Mouse (Mus musculus) gastrocnemius, postnatal 36 days (tissue): ENCODE results near the gene Slc4a8. TPM values are rescaled to one million over a fixed set of nuclear protein-coding genes. Genes with fewer than 3 reads are reported as not detected.
A peak's percentile ranks its signal among the peaks of the same experiment; 100 is the strongest.

Experiments used
- DNase-seq, 2 experiments: peaks; one replicate each; pipeline ENCODE4 v3.0.0; 2022
- intact Hi-C: fragments of 180-260 bp; cut with DNase I; formaldehyde crosslinking; loops from one replicate; pipeline ENCODE4 v1.15.1; 2025
- total RNA-seq, 2 experiments: library from RNA; stranded (reverse); gene quantifications; 2 replicates each; pipeline ENCODE4 v1.2.3; 2021

The Slc4a8 gene
- total RNA-seq, 2 experiments from 2014 or later = 1.6 to 2.0 TPM

DNA sequence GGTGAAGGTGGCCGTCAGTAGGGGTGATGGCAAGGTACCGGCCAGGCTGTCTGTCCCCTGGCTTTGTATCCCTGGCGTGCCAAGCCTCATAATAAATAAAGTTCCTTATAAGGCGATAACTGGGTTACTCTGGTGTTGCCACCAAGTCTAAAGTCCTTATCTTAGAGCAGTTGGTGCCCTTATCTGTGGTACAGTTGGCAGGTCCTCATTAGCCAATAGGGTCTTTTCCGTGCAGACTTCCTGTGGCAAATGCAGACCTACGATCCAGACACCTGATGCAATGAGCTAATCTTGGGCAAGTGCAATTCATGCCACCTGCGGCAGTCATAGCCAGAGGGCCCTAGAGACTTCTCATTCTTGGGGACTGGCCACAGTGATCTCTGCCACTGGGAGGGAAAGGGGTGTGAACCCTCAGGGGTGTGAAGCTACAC, 23.2 kb upstream of the Slc4a8 start:
- no peak for DNase-seq
- intact Hi-C loops = no loop called here

DNA sequence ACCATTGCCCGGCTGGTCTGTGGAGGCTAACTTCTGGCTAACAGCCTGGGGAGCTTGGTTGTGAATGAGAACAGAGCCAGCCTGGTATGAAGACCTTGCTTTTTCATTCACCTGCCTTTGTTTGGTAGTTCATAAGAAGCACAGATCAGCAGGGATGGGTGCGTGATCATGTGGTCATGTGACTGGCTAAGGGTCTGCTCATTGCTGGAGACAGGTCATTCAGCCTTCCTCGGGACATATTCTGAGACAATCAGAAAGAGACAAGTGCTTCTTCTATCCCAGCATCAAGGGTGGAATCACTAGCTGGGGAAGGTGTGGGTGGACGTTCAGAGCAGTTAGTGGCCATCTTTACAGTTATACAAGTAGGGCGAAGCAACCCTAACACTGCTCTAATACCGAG, 22.1 kb upstream of the Slc4a8 start:
- no peak for DNase-seq
- intact Hi-C loops = no loop called here

DNA sequence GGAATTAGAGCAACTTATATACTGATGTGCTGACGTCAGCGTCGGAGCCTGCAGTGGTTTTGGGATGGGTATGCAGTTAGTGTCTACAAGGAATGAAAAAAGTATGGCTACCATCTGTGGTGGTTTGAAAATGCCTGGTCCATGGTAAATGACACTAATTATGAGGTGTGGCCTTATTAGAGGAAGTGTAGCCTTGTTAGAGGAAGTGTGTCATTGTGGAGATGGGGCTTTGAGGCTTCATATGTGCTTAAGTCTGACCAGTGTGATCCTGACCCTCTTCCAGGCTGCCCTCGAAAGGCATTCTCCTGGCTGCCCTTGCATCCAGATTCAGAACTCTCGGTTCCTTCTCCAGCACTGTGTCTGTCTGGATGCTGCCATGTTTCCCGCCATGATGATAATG, 18.3 kb upstream of the Slc4a8 start:
- no peak for DNase-seq
- intact Hi-C loops = no loop called here

DNA sequence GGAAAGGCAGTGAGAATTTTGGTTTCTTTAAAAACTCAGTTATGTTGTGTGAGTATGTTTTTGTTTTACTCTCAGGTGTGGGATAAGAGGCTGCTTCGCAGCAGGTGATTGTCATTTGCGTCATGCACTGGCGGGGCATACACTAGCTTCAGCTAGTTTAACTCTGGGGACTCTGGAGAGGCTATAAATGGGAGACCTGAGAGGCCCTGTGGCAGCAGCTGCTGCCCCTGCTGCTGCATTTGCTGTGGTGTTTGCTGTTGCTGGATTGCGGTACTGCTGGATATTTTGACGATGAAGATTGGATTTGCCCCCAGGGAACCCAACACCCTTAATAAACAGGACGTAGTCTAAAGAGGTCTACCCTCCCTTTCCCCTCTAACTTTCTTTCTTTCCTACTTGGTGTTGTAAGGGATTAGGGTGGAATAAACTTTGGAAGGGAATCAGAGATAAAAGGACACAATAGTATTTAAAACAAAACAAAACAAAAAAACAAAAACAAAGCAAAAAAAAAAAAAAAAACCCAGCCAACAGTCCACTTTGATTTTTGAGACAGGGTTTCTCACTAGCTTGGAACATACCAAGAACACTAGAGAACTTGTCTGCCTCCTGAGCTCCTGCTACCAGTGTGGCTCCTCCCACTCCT, 14.9 kb upstream of the Slc4a8 start:
- no peak for DNase-seq
- intact Hi-C loops = no loop called here

DNA sequence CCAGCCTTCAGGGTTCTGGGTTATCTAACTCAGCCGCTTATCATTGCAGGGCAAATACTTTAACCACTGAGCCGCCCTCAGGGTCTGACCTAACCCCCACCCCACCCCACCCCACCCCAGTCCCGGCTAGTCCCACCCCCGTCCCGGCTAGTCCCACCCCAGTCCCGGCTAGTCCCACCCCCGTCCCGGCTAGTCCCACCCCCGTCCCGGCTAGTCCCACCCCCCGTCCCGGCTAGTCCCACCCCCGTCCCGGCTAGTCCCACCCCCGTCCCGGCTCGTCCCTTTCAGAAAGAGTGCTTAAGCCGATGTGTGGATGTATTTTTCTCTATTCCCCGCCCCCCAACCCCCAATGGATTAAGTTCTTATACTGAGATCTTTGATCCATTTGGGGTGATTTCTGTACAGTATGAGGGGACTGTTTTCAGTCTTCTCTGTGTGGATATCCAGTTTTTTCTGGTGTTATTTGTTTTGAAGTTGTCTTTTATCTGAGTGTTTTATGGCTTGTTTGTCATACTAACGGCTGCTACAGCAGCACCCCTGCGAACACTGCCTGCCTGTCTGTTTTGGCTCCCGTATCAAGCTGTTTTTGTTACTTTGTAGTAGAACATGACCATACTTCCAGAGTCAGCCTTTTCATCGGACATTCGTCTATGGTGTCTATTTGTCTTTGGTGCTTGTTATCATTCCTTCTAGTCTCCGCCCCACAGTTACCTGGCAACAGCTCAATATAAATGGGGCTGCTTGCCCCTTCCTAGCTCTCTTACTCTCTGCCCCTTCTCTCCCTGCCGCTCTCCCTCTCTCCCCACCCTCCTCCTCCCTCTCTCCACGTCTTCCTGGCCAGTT, 14.2 kb upstream of the Slc4a8 start:
- intact Hi-C loops = no loop called here
- no peak for DNase-seq

DNA sequence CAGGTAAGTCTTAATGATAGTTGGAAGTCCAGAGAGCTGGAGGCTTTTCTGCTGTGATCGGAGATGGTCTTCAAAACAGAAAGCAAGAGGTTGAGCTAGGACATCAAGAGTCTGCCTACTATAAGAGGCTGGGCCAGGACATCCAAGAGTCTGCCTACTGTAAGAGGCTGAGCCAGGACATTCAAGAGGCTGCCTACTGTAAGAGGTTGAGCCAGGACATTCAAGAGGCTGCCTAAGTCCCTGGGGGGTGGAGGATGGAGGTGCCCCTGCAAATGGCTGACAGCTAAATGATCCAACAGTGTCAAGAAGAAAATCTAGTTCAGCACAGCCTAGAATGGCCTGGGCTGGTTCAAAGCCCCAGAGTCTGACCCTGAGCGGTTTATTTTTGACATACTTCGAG, 13.0 kb upstream of the Slc4a8 start:
- intact Hi-C loops = no loop called here
- DNase-seq = no peak

DNA sequence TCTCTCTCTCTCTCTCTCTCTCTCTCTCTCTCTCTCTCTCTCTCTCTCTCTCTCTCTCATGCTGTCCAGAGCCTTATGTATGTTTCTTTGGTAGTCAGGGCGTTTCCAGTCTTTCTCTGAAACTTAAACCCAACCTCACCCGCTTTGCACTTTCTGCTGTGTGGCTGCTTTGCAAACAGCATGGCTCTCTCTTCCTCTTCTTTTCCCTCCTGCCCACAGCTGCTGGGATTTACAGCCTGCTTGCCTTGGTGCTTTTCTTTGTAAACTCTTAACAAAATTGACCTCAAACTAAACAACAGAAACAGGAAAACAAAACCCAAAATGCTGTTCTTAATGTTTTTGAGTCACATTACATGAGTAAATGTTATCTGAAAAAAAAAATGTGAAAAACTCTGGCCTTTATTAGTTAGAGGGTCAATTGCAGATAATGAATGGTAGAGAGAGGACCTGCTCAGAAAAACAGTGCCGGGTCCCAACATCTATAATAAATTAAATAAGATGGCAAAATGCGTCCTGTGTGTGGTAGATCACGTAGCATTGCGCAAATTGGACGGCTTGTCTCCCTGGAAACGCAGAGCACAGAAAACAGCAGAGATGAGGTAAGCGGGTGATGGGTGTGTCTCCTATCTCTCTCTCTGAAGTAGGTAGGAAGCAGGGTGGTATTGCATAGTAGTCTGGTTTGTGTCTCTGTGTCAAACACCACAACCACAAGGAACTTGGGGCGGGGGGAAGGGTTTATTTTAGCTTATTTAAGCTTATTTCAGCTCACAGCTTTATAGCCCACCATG, 11.6 kb upstream of the Slc4a8 start:
- DNase-seq = no peak
- intact Hi-C loops = no loop called here

DNA sequence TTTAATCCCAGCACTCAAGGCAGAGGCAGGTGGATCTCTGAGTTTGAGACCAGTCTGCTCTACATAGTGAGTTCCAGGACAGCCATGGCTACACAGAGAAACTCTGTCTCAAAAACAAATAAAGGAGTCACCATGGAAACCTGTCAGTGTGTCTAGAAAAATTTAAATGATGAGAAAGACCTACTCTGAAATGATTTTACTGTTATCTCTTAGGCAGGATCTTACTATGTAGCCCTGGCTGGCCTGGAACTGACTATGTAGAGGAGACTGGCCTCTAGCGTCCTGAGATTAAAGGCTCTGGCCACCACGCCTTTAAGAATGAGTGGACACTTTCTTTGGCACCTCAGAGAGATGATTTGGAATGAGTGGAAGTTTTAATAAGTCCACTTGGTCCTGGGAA, 9.1 kb upstream of the Slc4a8 start:
- intact Hi-C loops = no loop called here
- no peak for DNase-seq

DNA sequence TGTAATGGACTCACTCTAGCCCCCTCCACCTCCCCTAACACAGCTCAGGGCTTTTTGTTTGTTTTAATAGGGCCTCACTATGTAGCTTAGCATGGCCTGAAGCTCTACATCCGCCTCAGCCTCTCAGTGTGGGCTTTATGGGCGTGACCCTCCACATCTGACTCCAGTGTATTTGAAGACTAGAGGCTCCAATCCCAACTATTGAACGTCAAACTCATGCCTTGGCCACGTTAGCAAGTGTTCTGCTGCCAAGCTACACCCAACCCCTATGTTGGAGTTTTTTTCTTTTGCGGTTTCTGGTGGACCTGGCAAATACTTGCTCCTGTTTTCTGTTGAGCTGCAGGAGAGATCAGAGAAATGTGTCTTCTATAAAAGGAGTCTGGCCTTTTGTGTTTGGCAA, 8.5 kb upstream of the Slc4a8 start:
- intact Hi-C loops = no loop called here
- no peak for DNase-seq

DNA sequence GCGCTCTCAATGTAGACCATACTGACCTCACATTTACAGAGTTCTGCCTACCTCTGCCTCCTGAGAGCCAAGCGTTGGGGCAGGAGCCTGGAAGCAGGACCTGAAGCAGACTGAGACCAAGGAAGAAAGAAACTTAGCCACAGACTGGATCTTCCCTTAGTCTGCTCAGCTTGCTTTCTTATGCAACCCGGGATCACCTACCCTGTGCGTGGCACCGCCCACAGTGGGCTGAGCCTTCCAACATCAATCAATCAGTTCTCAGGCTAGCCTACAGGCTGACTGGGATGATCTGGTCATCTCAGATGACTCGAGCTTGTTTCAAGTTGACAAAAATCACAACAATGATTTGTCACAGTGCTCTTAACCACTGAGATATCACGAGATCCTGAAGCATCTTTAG, 7.5 kb upstream of the Slc4a8 start:
- intact Hi-C loops = no loop called here
- DNase-seq = no peak

DNA sequence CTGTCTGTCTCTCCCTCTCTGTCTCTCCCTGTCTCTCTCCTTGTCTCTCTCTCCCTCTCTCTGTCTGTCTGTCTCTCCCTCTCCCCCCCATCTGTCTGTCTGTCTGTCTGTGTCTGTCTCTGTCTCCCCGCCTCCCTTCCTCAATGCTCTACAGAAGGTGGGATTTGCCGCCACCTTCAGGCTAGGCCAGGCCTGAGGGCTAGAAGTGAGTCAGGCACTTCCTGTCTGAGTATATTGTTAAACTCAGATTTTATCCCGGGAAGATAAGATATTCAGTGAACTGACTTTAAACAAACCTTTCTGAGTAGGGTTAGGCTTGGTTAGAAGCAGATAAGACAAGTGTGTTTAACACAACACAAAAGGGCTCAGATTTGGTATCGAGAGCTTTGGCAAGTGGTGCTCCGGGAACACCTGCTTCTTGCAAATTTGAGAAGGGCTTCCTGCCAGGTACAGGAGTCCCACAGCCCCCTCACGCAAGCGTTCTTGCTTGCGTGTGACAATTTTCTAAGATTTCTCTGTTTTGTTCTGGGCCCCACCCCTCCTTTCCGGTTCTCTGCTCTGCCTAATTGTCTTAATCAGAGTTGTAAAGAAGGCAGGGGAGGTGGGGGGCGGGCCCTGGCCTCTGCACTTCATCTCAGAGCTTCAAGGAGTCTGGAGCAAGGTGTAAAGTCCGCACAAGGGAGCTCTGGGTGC, 6.6 kb upstream of the Slc4a8 start:
- DNase-seq = no peak
- intact Hi-C loops = loop anchor here (5.0 kb wide), 1 partner anchor 282 kb away; no protein-coding TSS in a partner anchor

DNA sequence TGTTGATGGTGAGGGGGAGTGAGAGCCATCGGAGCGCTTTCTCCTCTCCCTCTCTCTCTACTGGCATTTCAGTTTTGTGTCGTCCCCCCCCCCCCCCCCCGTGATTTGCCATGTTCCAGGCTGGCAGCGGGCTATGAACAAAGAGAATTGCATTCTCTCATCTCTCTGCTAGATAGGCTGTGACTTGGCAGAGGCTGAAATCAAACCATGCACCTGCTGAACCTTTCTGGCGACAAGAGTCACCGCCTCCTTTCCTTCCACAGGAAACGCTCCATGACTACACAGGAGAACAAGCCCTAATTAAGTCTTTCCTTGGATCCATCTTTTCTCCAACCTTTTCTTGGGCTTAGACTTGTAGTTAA, 6.1 kb upstream of the Slc4a8 start:
- DNase-seq = no peak
- intact Hi-C loops = loop anchor here (5.0 kb wide), 1 partner anchor 282 kb away; no protein-coding TSS in a partner anchor

DNA sequence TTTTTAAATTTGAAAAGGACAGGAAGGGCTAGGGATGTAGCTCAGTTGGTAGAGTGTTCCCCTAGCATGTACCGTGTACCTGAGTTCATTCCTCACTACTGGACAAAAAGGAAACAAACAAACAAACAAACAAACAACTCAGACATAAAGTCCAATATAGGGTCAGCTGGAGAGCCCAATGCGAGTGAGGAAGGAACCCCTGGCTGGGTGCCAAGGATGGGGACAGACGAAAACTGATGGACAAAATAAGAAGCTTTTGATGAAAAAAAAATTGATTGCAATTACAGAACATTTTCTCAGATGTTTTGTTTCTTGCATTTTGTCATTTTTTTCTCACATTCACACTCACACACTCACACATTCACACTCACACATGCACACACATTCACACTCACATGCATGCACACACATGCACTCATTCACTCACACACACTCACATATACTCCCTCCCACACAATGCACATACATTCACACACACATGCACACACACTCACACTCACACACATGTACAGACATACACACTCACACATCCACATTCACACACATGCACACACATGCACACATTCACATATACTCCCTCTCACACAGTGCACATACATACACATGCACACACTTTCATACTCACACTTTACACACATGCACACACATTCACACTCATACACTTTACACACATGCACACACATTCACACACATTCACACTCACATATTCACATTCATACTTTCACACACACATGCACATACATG, 5.5 kb upstream of the Slc4a8 start:
- intact Hi-C loops = loop anchor here (5.0 kb wide), 1 partner anchor 281 kb away; no protein-coding TSS in a partner anchor
- DNase-seq = no peak

DNA sequence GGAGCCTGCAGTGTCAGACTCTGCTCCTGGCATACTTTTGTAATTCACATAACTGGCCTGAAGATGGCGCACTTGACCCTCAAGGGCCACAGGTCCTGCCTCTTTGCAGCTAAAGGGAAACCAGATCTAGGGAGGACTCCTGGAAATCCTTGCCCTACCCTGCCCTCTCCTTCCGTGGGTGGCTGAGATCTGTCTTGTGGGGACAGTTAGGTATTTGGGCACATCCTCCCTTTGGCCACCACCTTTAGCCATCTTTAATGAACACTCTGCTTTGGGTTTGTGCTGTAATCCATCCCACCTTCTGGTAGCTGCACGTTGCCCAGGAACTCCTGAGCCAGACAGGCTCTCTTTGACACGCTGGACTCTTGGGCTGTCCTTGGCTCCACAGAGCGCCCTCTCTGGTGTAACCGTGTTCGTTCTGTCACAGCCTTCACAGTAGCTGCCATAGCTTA, 4.0 kb upstream of the Slc4a8 start:
- intact Hi-C loops = loop anchor here (5.0 kb wide), 1 partner anchor 280 kb away; no protein-coding TSS in a partner anchor
- DNase-seq = peak; percentile 22 to 29

DNA sequence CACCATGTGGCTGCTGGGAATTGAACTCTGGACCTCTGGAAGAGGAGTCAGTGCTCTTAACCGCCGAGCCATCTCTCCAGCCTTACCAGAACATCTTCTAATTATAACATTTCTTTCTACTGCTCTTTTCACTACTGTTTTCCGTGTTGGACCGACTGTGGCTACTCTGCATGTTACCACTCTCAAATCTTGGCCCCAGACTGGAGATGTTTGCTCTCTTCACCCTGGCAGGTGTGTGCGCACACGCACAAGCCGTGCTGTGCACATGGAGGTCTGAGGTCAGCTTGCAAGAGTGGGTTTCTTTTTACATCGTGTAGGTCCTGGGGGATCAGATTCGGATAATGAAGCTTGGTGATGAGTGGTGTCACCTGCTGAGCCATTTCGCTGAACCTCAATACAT, 2.3 kb upstream of the Slc4a8 start:
- no peak for DNase-seq
- intact Hi-C loops = loop anchor here (5.0 kb wide), 1 partner anchor 278 kb away; no protein-coding TSS in a partner anchor

DNA sequence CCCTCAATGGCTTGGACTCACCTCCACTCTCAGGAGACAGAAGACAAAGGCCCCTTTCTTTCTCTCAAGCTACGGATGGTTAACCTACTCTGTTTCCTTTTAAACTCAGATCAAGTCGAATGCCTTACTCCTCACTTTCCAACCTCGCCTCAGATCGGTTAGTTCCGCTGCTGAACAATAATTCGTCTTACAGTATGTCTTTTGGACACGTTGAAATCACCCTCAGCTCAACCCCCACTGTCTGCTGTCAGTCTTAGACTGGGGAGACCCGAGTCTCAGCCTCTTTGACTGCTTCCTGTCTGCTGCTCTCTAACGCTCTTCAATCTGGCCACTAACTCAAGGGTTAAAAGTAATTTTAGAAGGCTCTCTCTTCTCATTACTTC, 520 bp upstream of the Slc4a8 start:
- intact Hi-C loops = loop anchor here (5.0 to 10.0 kb wide), 2 partner anchors 81 to 344 kb away; no protein-coding TSS in a partner anchor

DNA sequence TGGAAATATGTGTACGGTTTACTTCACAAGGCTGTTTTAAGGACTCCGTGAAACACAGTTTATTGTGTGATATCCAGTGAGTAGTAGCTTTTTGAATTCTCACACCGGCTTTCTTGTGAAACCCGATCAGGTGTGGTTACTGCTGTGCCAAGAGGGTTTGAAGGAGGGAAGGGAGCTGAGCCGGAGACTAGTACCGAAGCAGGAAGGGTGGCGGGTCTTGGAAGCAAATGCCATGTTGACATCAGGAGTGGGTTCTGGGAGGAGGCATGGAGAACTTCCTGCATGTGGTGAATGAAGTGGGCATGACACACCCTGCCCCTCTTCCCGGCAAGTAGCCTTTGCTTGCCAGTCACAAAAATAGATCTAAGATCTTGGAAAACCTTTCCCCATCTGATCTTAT, 1.1 kb downstream of the Slc4a8 start:
- intact Hi-C loops = loop anchor here (5.0 to 10.0 kb wide), 2 partner anchors 80 to 342 kb away; no protein-coding TSS in a partner anchor
- DNase-seq = no peak

More for the DNA sequence above, 520 bp upstream of the Slc4a8 start:
- DNase-seq = no peak

DNA sequence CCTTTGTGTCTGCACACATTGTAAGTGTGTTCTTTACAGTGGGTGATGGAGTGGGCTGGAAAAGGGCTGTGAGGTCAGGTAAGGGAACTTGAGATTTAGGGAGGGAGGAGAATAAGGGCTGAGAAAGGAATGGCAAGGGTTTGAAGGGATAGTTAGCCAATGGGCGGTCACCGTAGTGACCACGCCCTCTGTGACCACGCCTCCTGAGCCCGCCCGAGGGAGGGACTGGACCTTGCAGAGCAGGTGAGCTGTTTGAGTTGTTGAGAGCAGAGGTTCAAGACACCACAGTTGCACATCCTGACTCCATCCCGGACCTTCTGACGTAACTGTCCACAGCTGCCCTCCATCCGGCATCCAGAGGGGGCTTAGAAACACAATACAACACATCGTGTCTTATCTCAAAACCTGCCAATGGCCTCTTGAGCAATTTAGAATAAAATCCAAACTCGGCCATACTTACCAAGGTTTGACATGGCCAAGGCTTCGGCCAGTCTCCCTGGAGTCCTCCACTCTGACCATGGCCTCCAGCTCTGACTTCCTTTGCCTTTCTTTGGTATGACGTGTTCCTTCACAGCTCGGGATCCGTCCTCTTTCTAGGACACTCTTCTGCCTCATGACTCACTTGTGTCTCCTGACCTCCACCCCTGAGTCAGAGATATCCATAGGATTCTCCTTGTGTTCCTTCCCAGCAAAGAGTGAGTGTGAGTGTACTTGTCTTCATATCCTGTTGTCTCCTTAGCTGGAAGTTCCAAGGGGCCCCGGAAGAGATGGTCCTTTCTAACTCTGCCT, 2.8 kb downstream of the Slc4a8 start:
- intact Hi-C loops = loop anchor here (5.0 to 10.0 kb wide), 2 partner anchors 78 to 340 kb away; no protein-coding TSS in a partner anchor
- DNase-seq = no peak

DNA sequence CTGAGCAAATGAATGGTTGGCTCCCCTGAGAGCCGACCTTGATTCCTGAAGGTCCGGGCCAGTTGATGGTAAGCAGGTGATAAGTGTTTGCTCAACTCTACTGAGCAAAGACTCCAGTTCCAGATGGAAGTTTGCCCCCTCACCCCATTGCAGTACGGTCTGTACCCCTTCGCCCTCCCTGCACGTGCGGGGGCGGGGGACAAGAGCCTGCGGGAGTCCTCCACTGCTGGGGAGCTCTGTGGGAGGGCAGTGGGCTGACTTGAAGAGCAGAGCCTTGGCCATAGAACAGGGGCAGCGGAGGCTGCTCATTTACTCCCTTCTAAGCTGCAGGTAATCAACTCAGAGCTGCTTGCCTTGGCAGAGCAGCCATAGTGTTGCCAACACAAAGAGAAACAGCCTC, 5.3 kb downstream of the Slc4a8 start:
- DNase-seq = no peak
- intact Hi-C loops = loop anchor here (10.0 kb wide), 1 partner anchor 338 kb away; no protein-coding TSS in a partner anchor
